In genomic region chr8:104565457-104565798, GRCm38 (mm10) we compare ENCODE assay signal across 14 mouse cellular contexts. TPM values are rescaled to one million over a fixed set of nuclear protein-coding genes. Genes with fewer than 3 reads are reported as not detected.
DNase-seq lines count a peak whose midpoint lies in the region; ATAC-seq and TF ChIP-seq lines count a peak whose summit lies in the region.
"Had no signal": no experiment of that assay in that cellular context is flagged by ENCODE, and none has a peak within 500 bp of the region (broad histone marks: within the 10 kb centered on the region; RNA-seq: fewer than 3 reads in every experiment).

No protein-coding gene starts in this region.

- no peak for TF ChIP-seq CTCF in lung, embryonic 14.5 days (IDR thresholded peaks at IDR 0.05; ENCODE audit: low read depth)

- no peaks in the 10 kb centered on the region for H3K27me3 ChIP-seq in embryonic facial prominence, embryonic 11.5 days (ENCODE audit: control insufficient read depth, insufficient read depth, low read length)
- 0 out of 2 replicates have a peak, but pooled peaks cover 3% of the 10 kb centered on the region for H3K27me3 ChIP-seq in embryonic facial prominence, embryonic 10.5 days (replicated peaks; ENCODE audit: low read depth, poor library complexity, severe bottlenecking)
- H3K27me3 ChIP-seq in lung, embryonic 14.5 days (ENCODE audit: insufficient read depth, low read length), result no peaks in the 10 kb centered on the region
- H3K27me3 ChIP-seq in forebrain, embryonic 16.5 days (replicated peaks; ENCODE audit: control insufficient read depth, insufficient read depth, low read length), result no peaks in the 10 kb centered on the region
- no peaks in the 10 kb centered on the region for H3K27me3 ChIP-seq in midbrain, embryonic 15.5 days (replicated peaks)
- H3K27me3 ChIP-seq: kidney, embryonic 15.5 days had no signal

- no peak overlapping the region for H3K9ac ChIP-seq in embryonic facial prominence, embryonic 11.5 days (replicated peaks; ENCODE audit: low read length)
- H3K9ac ChIP-seq in lung, embryonic 14.5 days, result no peak overlapping the region
- H3K9ac ChIP-seq in forebrain, embryonic 16.5 days (replicated peaks; ENCODE audit: low read depth, low read length), result no peak overlapping the region
- H3K9ac ChIP-seq in midbrain, embryonic 15.5 days, result no peak overlapping the region
- H3K9ac ChIP-seq: kidney, embryonic 15.5 days had no signal

- no peak for DNase-seq in embryonic facial prominence, embryonic 11.5 days (ENCODE audit: low spot score)
- DNase-seq in embryonic facial prominence, embryonic 10.5 days (ENCODE audit: low spot score), result no peak
- DNase-seq in lung, embryonic 14.5 days, result no peak
- no peak for DNase-seq in lung, postnatal 14 days
- DNase-seq in layer of hippocampus, adult 8-10 months (ENCODE audit: low spot score in 2 of 2), result no peak
- DNase-seq in urinary bladder, postnatal 4 days (ENCODE audit: low spot score in 2 of 2), result no peak

- 95% methylated on average over 5 of the region's 5 CpGs for WGBS in embryonic facial prominence, embryonic 11.5 days
- WGBS in embryonic facial prominence, embryonic 10.5 days, result 97% methylated on average over 5 of the region's 5 CpGs
- 93% methylated on average over 5 of the region's 5 CpGs for WGBS in lung, embryonic 14.5 days
- 95% methylated on average over 5 of the region's 5 CpGs for WGBS in forebrain, embryonic 16.5 days
- 95% methylated on average over 5 of the region's 5 CpGs for WGBS in midbrain, embryonic 15.5 days

- H3K9me3 ChIP-seq in embryonic facial prominence, embryonic 11.5 days (replicated peaks; ENCODE audit: control insufficient read depth, low read length), result no peaks in the 10 kb centered on the region
- H3K9me3 ChIP-seq in embryonic facial prominence, embryonic 10.5 days, result no peaks in the 10 kb centered on the region
- no peaks in the 10 kb centered on the region for H3K9me3 ChIP-seq in lung, embryonic 14.5 days (ENCODE audit: low read depth, low read length)
- no peaks in the 10 kb centered on the region for H3K9me3 ChIP-seq in forebrain, embryonic 16.5 days (ENCODE audit: control insufficient read depth, low read length)
- no peaks in the 10 kb centered on the region for H3K9me3 ChIP-seq in midbrain, embryonic 15.5 days
- H3K9me3 ChIP-seq: G1E; kidney, embryonic 15.5 days had no signal

- ATAC-seq in embryonic facial prominence, embryonic 11.5 days (replicated peaks; ENCODE audit: insufficient number of reproducible peaks, low FRiP score, low TSS enrichment, low read depth), result 0 out of 2 replicates have a peak, but pooled peaks have one; percentile 40
- peak; percentile 34; the same call in 1 of the 2 replicates for ATAC-seq in lung, embryonic 14.5 days (ENCODE audit: insufficient read depth)
- peak; percentile 8; the same call in 1 of the 2 replicates for ATAC-seq in forebrain, embryonic 16.5 days
- ATAC-seq in midbrain, embryonic 15.5 days (replicated peaks), result peak; percentile 45

- no peak overlapping the region for H3K4me3 ChIP-seq in embryonic facial prominence, embryonic 11.5 days (ENCODE audit: low read depth, low read length)
- no peak overlapping the region for H3K4me3 ChIP-seq in embryonic facial prominence, embryonic 10.5 days
- no peak overlapping the region for H3K4me3 ChIP-seq in lung, embryonic 14.5 days (ENCODE audit: low read depth, low read length)
- no peak overlapping the region for H3K4me3 ChIP-seq in forebrain, embryonic 16.5 days (replicated peaks; ENCODE audit: low read length)
- no peak overlapping the region for H3K4me3 ChIP-seq in midbrain, embryonic 15.5 days
- H3K4me3 ChIP-seq: heart, adult 2 months; kidney, embryonic 15.5 days had no signal

- H3K27ac ChIP-seq in embryonic facial prominence, embryonic 11.5 days (replicated peaks; ENCODE audit: low read depth, low read length), result no peak overlapping the region
- H3K27ac ChIP-seq in embryonic facial prominence, embryonic 10.5 days (replicated peaks), result no peak overlapping the region
- no peak overlapping the region for H3K27ac ChIP-seq in lung, embryonic 14.5 days (ENCODE audit: low read depth)
- H3K27ac ChIP-seq in forebrain, embryonic 16.5 days (ENCODE audit: low read length), result no peak overlapping the region
- H3K27ac ChIP-seq in midbrain, embryonic 15.5 days, result no peak overlapping the region
- H3K27ac ChIP-seq: heart, adult 2 months; kidney, embryonic 15.5 days had no signal

- no peaks in the 10 kb centered on the region for H3K36me3 ChIP-seq in embryonic facial prominence, embryonic 11.5 days (replicated peaks; ENCODE audit: control insufficient read depth, insufficient read depth, low read depth, low read length)
- H3K36me3 ChIP-seq in embryonic facial prominence, embryonic 10.5 days (replicated peaks), result no peaks in the 10 kb centered on the region
- no peaks in the 10 kb centered on the region for H3K36me3 ChIP-seq in lung, embryonic 14.5 days (ENCODE audit: insufficient read depth)
- H3K36me3 ChIP-seq in forebrain, embryonic 16.5 days (ENCODE audit: control insufficient read depth, insufficient read depth), result no peaks in the 10 kb centered on the region
- H3K36me3 ChIP-seq in midbrain, embryonic 15.5 days (replicated peaks), result no peaks in the 10 kb centered on the region
- H3K36me3 ChIP-seq: G1E; kidney, embryonic 15.5 days had no signal

- no peaks in the 10 kb centered on the region for H3K4me1 ChIP-seq in embryonic facial prominence, embryonic 11.5 days (ENCODE audit: control insufficient read depth, insufficient read depth, low read length)
- no peaks in the 10 kb centered on the region for H3K4me1 ChIP-seq in embryonic facial prominence, embryonic 10.5 days
- no peaks in the 10 kb centered on the region for H3K4me1 ChIP-seq in lung, embryonic 14.5 days (ENCODE audit: insufficient read depth)
- H3K4me1 ChIP-seq in forebrain, embryonic 16.5 days (replicated peaks; ENCODE audit: control insufficient read depth, insufficient read depth, low read length), result no peaks in the 10 kb centered on the region
- no peaks in the 10 kb centered on the region for H3K4me1 ChIP-seq in midbrain, embryonic 15.5 days

- no peak overlapping the region for H3K4me2 ChIP-seq in embryonic facial prominence, embryonic 11.5 days (ENCODE audit: low read depth, low read length)
- H3K4me2 ChIP-seq in lung, embryonic 14.5 days, result no peak overlapping the region
- no peak overlapping the region for H3K4me2 ChIP-seq in forebrain, embryonic 16.5 days (ENCODE audit: low read length)
- H3K4me2 ChIP-seq in midbrain, embryonic 15.5 days, result no peak overlapping the region

RNA-seq across cellular contexts. Expression of gene Pdp2, which starts 25.8 kb away (rescaled TPM):
- polyA plus RNA-seq in embryonic facial prominence, embryonic 11.5 days (2014; fragmentation: Nextera tagmentation; extraction: Ambion mirVana), result 14.1 and 15.6 TPM in 2 replicates
- polyA plus RNA-seq in embryonic facial prominence, embryonic 10.5 days (2016; fragmentation: Nextera tagmentation; extraction: Ambion mirVana), result 15.4 and 16.0 TPM in 2 replicates
- polyA plus RNA-seq in lung, embryonic 14.5 days (2014; fragmentation: Nextera tagmentation; extraction: Ambion mirVana), result 10.3 and 11.0 TPM in 2 replicates
- polyA plus RNA-seq in forebrain, embryonic 16.5 days (2015; fragmentation: Nextera tagmentation; extraction: Ambion mirVana), result 18.4 TPM in 2 replicates
- polyA plus RNA-seq in midbrain, embryonic 15.5 days (2015; fragmentation: Nextera tagmentation; extraction: Ambion mirVana), result 20.0 and 20.9 TPM in 2 replicates
- 10 to 100 TPM in 1 of 4 experiments, 1 to 10 TPM in 3; 8.0 to 10.2 (median 9.0) TPM for total RNA-seq in layer of hippocampus, adult 8-10 months (2022)

RNA-seq across cellular contexts. Expression of gene Car7, which starts 30.9 kb away (rescaled TPM):
- polyA plus RNA-seq in embryonic facial prominence, embryonic 11.5 days (2014; fragmentation: Nextera tagmentation; extraction: Ambion mirVana), result 0.64 and 1.5 TPM in 2 replicates
- 0.75 and 1.00 TPM in 2 replicates for polyA plus RNA-seq in embryonic facial prominence, embryonic 10.5 days (2016; fragmentation: Nextera tagmentation; extraction: Ambion mirVana)
- 0.32 and 0.45 TPM in 2 replicates for polyA plus RNA-seq in lung, embryonic 14.5 days (2014; fragmentation: Nextera tagmentation; extraction: Ambion mirVana)
- polyA plus RNA-seq in forebrain, embryonic 16.5 days (2015; fragmentation: Nextera tagmentation; extraction: Ambion mirVana), result 1.6 and 1.9 TPM in 2 replicates
- polyA plus RNA-seq in midbrain, embryonic 15.5 days (2015; fragmentation: Nextera tagmentation; extraction: Ambion mirVana), result 3.2 and 4.2 TPM in 2 replicates
- 10 to 100 TPM; 17.9 to 28.0 (median 21.8) TPM for total RNA-seq in layer of hippocampus, adult 8-10 months (2022)

RNA-seq across cellular contexts. Expression of gene Nae1, which starts 31.0 kb away (rescaled TPM):
- polyA plus RNA-seq in embryonic facial prominence, embryonic 11.5 days (2014; fragmentation: Nextera tagmentation; extraction: Ambion mirVana), result 133 and 163 TPM in 2 replicates
- polyA plus RNA-seq in embryonic facial prominence, embryonic 10.5 days (2016; fragmentation: Nextera tagmentation; extraction: Ambion mirVana), result 124 and 137 TPM in 2 replicates
- 97.2 and 98.1 TPM in 2 replicates for polyA plus RNA-seq in lung, embryonic 14.5 days (2014; fragmentation: Nextera tagmentation; extraction: Ambion mirVana)
- polyA plus RNA-seq in forebrain, embryonic 16.5 days (2015; fragmentation: Nextera tagmentation; extraction: Ambion mirVana), result 122 and 131 TPM in 2 replicates
- 99.2 and 101 TPM in 2 replicates for polyA plus RNA-seq in midbrain, embryonic 15.5 days (2015; fragmentation: Nextera tagmentation; extraction: Ambion mirVana)
- total RNA-seq in layer of hippocampus, adult 8-10 months (2022), result 10 to 100 TPM; 48.5 to 59.0 (median 51.3) TPM

RNA-seq across cellular contexts. Expression of gene Terb1, which starts 55.7 kb away (rescaled TPM):
- 0.35 and 0.39 TPM in 2 replicates for polyA plus RNA-seq in embryonic facial prominence, embryonic 11.5 days (2014; fragmentation: Nextera tagmentation; extraction: Ambion mirVana)
- polyA plus RNA-seq in embryonic facial prominence, embryonic 10.5 days (2016; fragmentation: Nextera tagmentation; extraction: Ambion mirVana), result 0.19 and 0.26 TPM in 2 replicates
- polyA plus RNA-seq in lung, embryonic 14.5 days (2014; fragmentation: Nextera tagmentation; extraction: Ambion mirVana), result 0.14 and 0.18 TPM in 2 replicates
- polyA plus RNA-seq in forebrain, embryonic 16.5 days (2015; fragmentation: Nextera tagmentation; extraction: Ambion mirVana), result 0.16 and 0.25 TPM in 2 replicates
- polyA plus RNA-seq in midbrain, embryonic 15.5 days (2015; fragmentation: Nextera tagmentation; extraction: Ambion mirVana), result 0.67 and 0.74 TPM in 2 replicates
- total RNA-seq in layer of hippocampus, adult 8-10 months (2022), result under 1 TPM; 0.65 to 0.80 (median 0.74) TPM
- total RNA-seq: G1E; heart, adult 2 months; hematopoietic stem cell, adult 5-6 weeks had no signal
- polyA plus RNA-seq: G1E; heart, adult 2 months had no signal

RNA-seq across cellular contexts. Expression of gene Cdh16, which starts 58.8 kb away (rescaled TPM):
- not detected in 2 replicates for polyA plus RNA-seq in embryonic facial prominence, embryonic 11.5 days (2014; fragmentation: Nextera tagmentation; extraction: Ambion mirVana)
- not detected in 2 replicates for polyA plus RNA-seq in embryonic facial prominence, embryonic 10.5 days (2016; fragmentation: Nextera tagmentation; extraction: Ambion mirVana)
- 32.2 and 33.7 TPM in 2 replicates for polyA plus RNA-seq in lung, embryonic 14.5 days (2014; fragmentation: Nextera tagmentation; extraction: Ambion mirVana)
- polyA plus RNA-seq in forebrain, embryonic 16.5 days (2015; fragmentation: Nextera tagmentation; extraction: Ambion mirVana), result 0.36 TPM in 1 of 2 replicates, not detected in the other
- not detected in 2 replicates for polyA plus RNA-seq in midbrain, embryonic 15.5 days (2015; fragmentation: Nextera tagmentation; extraction: Ambion mirVana)
- total RNA-seq in layer of hippocampus, adult 8-10 months (2022), result not detected
- total RNA-seq: hematopoietic stem cell, adult 5-6 weeks; left cerebral cortex, postnatal 25 days had no signal
- polyA plus RNA-seq: cerebellum, adult 2 months; G1E had no signal
